Mouse (Mus musculus): ENCODE data around the gene Begain. TPM values are rescaled to one million over a fixed set of nuclear protein-coding genes. Genes with fewer than 3 reads are reported as not detected.

Begain gene
- 100 to 1,000 TPM; 132 to 149 TPM for total RNA-seq (2021)

GRCm38 (mm10) chr12:109068167-109068653 is at the start of gene Begain:
Gene Begain, minus strand, starts transcription at chr12:109068217.
- DNase-seq (ENCODE audit: extremely low spot score in 1 of 2, low spot score in 1 of 2) = no peak

- no peak for DNase-seq (ENCODE audit: extremely low spot score in 1 of 2, low spot score in 1 of 2)
Measured at GRCm38 (mm10) chr12:109115707-109116106, 47.7 kb upstream of the Begain start.

GRCm38 (mm10) chr12:109115161-109115560 is 47.1 kb upstream of the Begain start:
- no peak for DNase-seq (ENCODE audit: extremely low spot score in 1 of 2, low spot score in 1 of 2)

GRCm38 (mm10) chr12:109112996-109113592 is 45.1 kb upstream of the Begain start:
- DNase-seq (ENCODE audit: extremely low spot score in 1 of 2, low spot score in 1 of 2) = no peak

GRCm38 (mm10) chr12:109112354-109112995 is 44.5 kb upstream of the Begain start:
- no peak for DNase-seq (ENCODE audit: extremely low spot score in 1 of 2, low spot score in 1 of 2)

GRCm38 (mm10) chr12:109108911-109109310 is 40.9 kb upstream of the Begain start:
- DNase-seq (ENCODE audit: extremely low spot score in 1 of 2, low spot score in 1 of 2) = no peak

- no peak for DNase-seq (ENCODE audit: extremely low spot score in 1 of 2, low spot score in 1 of 2)
Measured at GRCm38 (mm10) chr12:109100381-109100780, 32.4 kb upstream of the Begain start.

- no peak for DNase-seq (ENCODE audit: extremely low spot score in 1 of 2, low spot score in 1 of 2)
Measured at GRCm38 (mm10) chr12:109090456-109091130, 22.6 kb upstream of the Begain start.

GRCm38 (mm10) chr12:109090041-109090440 is 22.0 kb upstream of the Begain start:
- no peak for DNase-seq (ENCODE audit: extremely low spot score in 1 of 2, low spot score in 1 of 2)

- DNase-seq (ENCODE audit: extremely low spot score in 1 of 2, low spot score in 1 of 2) = no peak
Measured at GRCm38 (mm10) chr12:109086111-109086510, 18.1 kb upstream of the Begain start.

GRCm38 (mm10) chr12:109085674-109086073 is 17.7 kb upstream of the Begain start:
- peak in 1 of 2 experiments; percentile 12 for DNase-seq (ENCODE audit: extremely low spot score in 1 of 2, low spot score in 1 of 2)

GRCm38 (mm10) chr12:109085046-109085445 is 17.0 kb upstream of the Begain start:
- no peak for DNase-seq (ENCODE audit: extremely low spot score in 1 of 2, low spot score in 1 of 2)

- DNase-seq (ENCODE audit: extremely low spot score in 1 of 2, low spot score in 1 of 2) = no peak
Measured at GRCm38 (mm10) chr12:109083476-109083875, 15.5 kb upstream of the Begain start.

- DNase-seq (ENCODE audit: extremely low spot score in 1 of 2, low spot score in 1 of 2) = no peak
Measured at GRCm38 (mm10) chr12:109077036-109077435, 9.0 kb upstream of the Begain start.

GRCm38 (mm10) chr12:109074777-109075285 is 6.8 kb upstream of the Begain start:
- no peak for DNase-seq (ENCODE audit: extremely low spot score in 1 of 2, low spot score in 1 of 2)

- no peak for DNase-seq (ENCODE audit: extremely low spot score in 1 of 2, low spot score in 1 of 2)
Measured at GRCm38 (mm10) chr12:109074106-109074505, 6.1 kb upstream of the Begain start.

- no peak for DNase-seq (ENCODE audit: extremely low spot score in 1 of 2, low spot score in 1 of 2)
Measured at GRCm38 (mm10) chr12:109071248-109071647, 3.2 kb upstream of the Begain start.

GRCm38 (mm10) chr12:109069751-109070150 is 1.7 kb upstream of the Begain start:
- DNase-seq (ENCODE audit: extremely low spot score in 1 of 2, low spot score in 1 of 2) = no peak

- no peak for DNase-seq (ENCODE audit: extremely low spot score in 1 of 2, low spot score in 1 of 2)
Measured at GRCm38 (mm10) chr12:109068738-109069137, 721 bp upstream of the Begain start.

GRCm38 (mm10) chr12:109067561-109068135 is 369 bp downstream of the Begain start:
- peak; percentile 19 to 34 for DNase-seq (ENCODE audit: extremely low spot score in 1 of 2, low spot score in 1 of 2)

- peak in 1 of 2 experiments; percentile 4 for DNase-seq (ENCODE audit: extremely low spot score in 1 of 2, low spot score in 1 of 2)
Measured at GRCm38 (mm10) chr12:109058660-109059059, 9.4 kb downstream of the Begain start.
